Mouse (Mus musculus): ENCODE measurements at regions not wholly inside any gene's neighbourhood (a gene's known extent, or its start where the extent isn't known, plus 50 kb on each side); places are given as distances from the start of the nearest gene placed in this dataset.

GRCm38 (mm10) chr2:169215546-169216043 lies 260.2 kb upstream of the Zfp64 start:
- Histone ChIP-seq H3K4me1 (peaks cover 5% of the 10 kb centered on the region; the same call in 1 of the 2 replicates), H3K27me3 (replicated peaks) (no peaks in the 10 kb centered on the region), H3K9ac (no peak overlapping the region), H3K27ac (no peak overlapping the region), H3K36me3 (no peaks in the 10 kb centered on the region), H3K9me3 (no peaks in the 10 kb centered on the region), H3K4me2 (no peak overlapping the region), H3K4me3 (replicated peaks) (no peak overlapping the region)
- 76% methylated on average over 18 of the region's 18 CpGs for WGBS
- no peak for ATAC-seq (ENCODE audit: insufficient read depth, low FRiP score, low read depth)

GRCm38 (mm10) chr2:169214396-169214795 lies 259.0 kb upstream of the Zfp64 start:
- Histone ChIP-seq H3K4me1 (peaks cover 5% of the 10 kb centered on the region; the same call in 1 of the 2 replicates), H3K27ac (no peak overlapping the region), H3K9me3 (no peaks in the 10 kb centered on the region), H3K36me3 (no peaks in the 10 kb centered on the region), H3K4me2 (no peak overlapping the region), H3K4me3 (replicated peaks) (no peak overlapping the region), H3K9ac (no peak overlapping the region), H3K27me3 (replicated peaks) (no peaks in the 10 kb centered on the region)
- ATAC-seq (ENCODE audit: insufficient read depth, low FRiP score, low read depth), result no peak
- 66% methylated on average over 1 of the region's 1 CpGs for WGBS

- Histone ChIP-seq H3K27me3 (replicated peaks) (no peaks in the 10 kb centered on the region), H3K4me1 (peaks cover 5% of the 10 kb centered on the region; the same call in 1 of the 2 replicates), H3K4me3 (replicated peaks) (no peak overlapping the region), H3K9ac (no peak overlapping the region), H3K36me3 (no peaks in the 10 kb centered on the region), H3K9me3 (no peaks in the 10 kb centered on the region), H3K4me2 (no peak overlapping the region), H3K27ac (0 out of 2 replicates have a peak overlapping the region, but pooled peaks have one; percentile 7)
- ATAC-seq (ENCODE audit: insufficient read depth, low FRiP score, low read depth), result no peak
- 52% methylated on average over 10 of the region's 10 CpGs for WGBS
Observed at GRCm38 (mm10) chr2:169213314-169213713, 257.9 kb upstream of the Zfp64 start.

DNA sequence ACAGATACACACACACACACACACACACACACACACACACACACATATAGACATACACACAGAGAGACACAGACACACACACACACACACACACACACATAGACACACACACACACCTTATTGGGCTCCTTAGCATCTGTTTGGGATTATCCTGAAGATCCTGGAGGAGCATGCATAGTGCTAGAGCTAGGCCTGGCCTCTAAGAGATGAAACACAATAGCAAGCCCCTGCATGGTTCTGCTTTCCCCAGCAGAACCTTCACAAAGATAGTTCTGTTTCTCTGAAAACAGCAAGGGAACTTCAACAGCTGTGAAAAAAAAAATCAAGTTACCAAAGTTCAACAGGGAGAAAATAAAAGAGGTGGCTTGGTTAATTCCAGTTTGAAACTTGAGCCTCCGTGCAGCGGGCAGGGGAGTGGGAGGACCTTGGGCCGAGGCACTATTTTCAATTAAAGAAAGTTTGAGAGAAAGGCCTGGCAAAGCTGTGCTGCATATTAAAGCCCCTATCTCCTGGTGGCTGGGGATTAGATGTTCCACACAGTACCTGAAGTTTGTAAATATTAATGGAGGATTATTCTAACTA lies 257.4 kb upstream of the Zfp64 start:
- Histone ChIP-seq H3K9me3 (no peaks in the 10 kb centered on the region), H3K36me3 (no peaks in the 10 kb centered on the region), H3K4me3 (replicated peaks) (no peak overlapping the region), H3K4me2 (no peak overlapping the region), H3K9ac (no peak overlapping the region), H3K4me1 (peaks cover 5% of the 10 kb centered on the region; the same call in 1 of the 2 replicates), H3K27me3 (replicated peaks) (no peaks in the 10 kb centered on the region), H3K27ac (0 out of 2 replicates have a peak overlapping the region, but pooled peaks have one; percentile 7)
- no peak for ATAC-seq (ENCODE audit: insufficient read depth, low FRiP score, low read depth)
- WGBS, result 30% methylated on average over 3 of the region's 3 CpGs

DNA sequence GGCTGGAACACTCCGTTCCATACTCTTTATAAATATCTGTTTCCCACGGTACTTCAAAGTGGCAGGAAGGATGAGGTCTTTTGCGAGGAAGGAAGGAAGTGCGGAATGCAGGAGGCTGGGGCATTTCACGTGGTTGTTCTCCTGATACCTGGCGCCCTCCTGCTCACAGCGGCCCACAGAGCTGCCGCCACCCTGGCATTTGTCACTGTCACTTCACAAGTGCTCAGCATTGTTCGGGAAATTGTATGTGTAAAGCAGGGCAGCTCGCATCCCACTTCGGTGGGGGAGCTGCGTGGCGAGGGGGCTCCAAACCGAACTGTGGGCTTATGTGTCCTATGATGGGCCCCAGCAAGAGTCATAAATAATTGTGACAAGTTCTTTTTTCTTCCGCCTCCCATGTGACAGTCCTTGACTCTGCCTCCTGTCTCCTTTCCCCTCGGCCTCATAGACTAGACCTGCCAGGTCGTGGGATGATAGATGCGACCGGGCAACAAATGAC lies 248.9 kb upstream of the Zfp64 start:
- WGBS, result 20% methylated on average over 19 of the region's 19 CpGs
- no peak for ATAC-seq (ENCODE audit: insufficient read depth, low FRiP score, low read depth)

DNA sequence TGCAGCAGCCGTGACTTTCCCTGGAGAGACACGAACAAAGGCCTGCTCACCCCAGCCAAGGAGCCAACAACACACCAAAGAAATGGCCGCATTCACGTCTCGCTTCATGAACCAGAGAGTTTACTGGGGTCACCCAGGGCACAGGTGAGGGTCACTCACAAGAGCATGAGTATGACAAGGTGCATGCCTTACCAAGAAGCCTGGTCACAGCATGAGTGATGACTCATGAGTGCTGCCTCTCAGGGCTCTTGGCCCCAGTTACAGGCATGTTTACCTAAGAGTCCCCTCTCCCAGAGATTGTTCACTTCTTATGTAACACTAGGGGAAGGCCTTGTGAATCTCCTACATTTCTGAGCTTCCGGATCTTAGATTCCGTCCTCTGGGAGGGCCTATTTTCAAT lies 236.6 kb upstream of the Zfp64 start:
- no peaks in the 10 kb centered on the region for H3K9me3 ChIP-seq
- WGBS, result 81% methylated on average over 7 of the region's 7 CpGs
- H3K4me1 ChIP-seq, result no peaks in the 10 kb centered on the region
- no peaks in the 10 kb centered on the region for H3K27me3 ChIP-seq (replicated peaks)
- no peak overlapping the region for H3K4me3 ChIP-seq (replicated peaks)
- H3K36me3 ChIP-seq, result no peaks in the 10 kb centered on the region
- H3K27ac ChIP-seq, result no peak overlapping the region
- no peak overlapping the region for H3K4me2 ChIP-seq
- no peak for ATAC-seq (ENCODE audit: insufficient read depth, low FRiP score, low read depth)
- H3K9ac ChIP-seq, result no peak overlapping the region

More for the DNA sequence above, 248.9 kb upstream of the Zfp64 start:
- Histone ChIP-seq H3K4me3 (replicated peaks) (no peak overlapping the region), H3K4me1 (no peaks in the 10 kb centered on the region; the same call in 1 of the 2 replicates), H3K27me3 (replicated peaks) (no peaks in the 10 kb centered on the region), H3K27ac (no peak overlapping the region), H3K9me3 (no peaks in the 10 kb centered on the region), H3K9ac (no peak overlapping the region), H3K4me2 (peak overlapping the region; percentile 39), H3K36me3 (no peaks in the 10 kb centered on the region)

- Histone ChIP-seq H3K36me3 (no peaks in the 10 kb centered on the region), H3K4me2 (no peak overlapping the region), H3K4me3 (replicated peaks) (no peak overlapping the region), H3K9me3 (no peaks in the 10 kb centered on the region), H3K4me1 (no peaks in the 10 kb centered on the region), H3K27ac (no peak overlapping the region), H3K27me3 (replicated peaks) (no peaks in the 10 kb centered on the region), H3K9ac (no peak overlapping the region)
- ATAC-seq (ENCODE audit: insufficient read depth, low FRiP score, low read depth), result no peak
- 35% methylated on average over 10 of the region's 10 CpGs for WGBS
Observed at GRCm38 (mm10) chr2:169191465-169191864, 236.1 kb upstream of the Zfp64 start.

GRCm38 (mm10) chr2:169177565-169177964 lies 222.2 kb upstream of the Zfp64 start:
- no peak overlapping the region for H3K9ac ChIP-seq
- H3K4me2 ChIP-seq, result no peak overlapping the region
- no peak overlapping the region for H3K4me3 ChIP-seq (replicated peaks)
- ATAC-seq (ENCODE audit: insufficient read depth, low FRiP score, low read depth), result no peak
- no peaks in the 10 kb centered on the region for H3K4me1 ChIP-seq
- H3K27me3 ChIP-seq (replicated peaks), result no peaks in the 10 kb centered on the region
- no peaks in the 10 kb centered on the region for H3K36me3 ChIP-seq
- 93% methylated on average over 3 of the region's 3 CpGs for WGBS
- H3K9me3 ChIP-seq, result no peaks in the 10 kb centered on the region
- no peak overlapping the region for H3K27ac ChIP-seq

GRCm38 (mm10) chr2:169168795-169169194 lies 213.4 kb upstream of the Zfp64 start:
- H3K4me1 ChIP-seq, result no peaks in the 10 kb centered on the region
- WGBS, result 71% methylated on average over 5 of the region's 5 CpGs
- no peak overlapping the region for H3K4me3 ChIP-seq (replicated peaks)
- H3K4me2 ChIP-seq, result no peak overlapping the region
- no peaks in the 10 kb centered on the region for H3K27me3 ChIP-seq (replicated peaks)
- H3K36me3 ChIP-seq, result no peaks in the 10 kb centered on the region
- no peak overlapping the region for H3K9ac ChIP-seq
- no peak for ATAC-seq (ENCODE audit: insufficient read depth, low FRiP score, low read depth)
- no peaks in the 10 kb centered on the region for H3K9me3 ChIP-seq
- H3K27ac ChIP-seq, result no peak overlapping the region

- Histone ChIP-seq H3K4me3 (replicated peaks) (no peak overlapping the region), H3K36me3 (no peaks in the 10 kb centered on the region), H3K27ac (no peak overlapping the region), H3K4me1 (no peaks in the 10 kb centered on the region), H3K9ac (no peak overlapping the region), H3K4me2 (no peak overlapping the region), H3K9me3 (no peaks in the 10 kb centered on the region), H3K27me3 (replicated peaks) (no peaks in the 10 kb centered on the region)
- WGBS, result 77% methylated on average over 6 of the region's 6 CpGs
- no peak for ATAC-seq (ENCODE audit: insufficient read depth, low FRiP score, low read depth)
Observed at GRCm38 (mm10) chr2:169168376-169168775, 213.0 kb upstream of the Zfp64 start.

DNA sequence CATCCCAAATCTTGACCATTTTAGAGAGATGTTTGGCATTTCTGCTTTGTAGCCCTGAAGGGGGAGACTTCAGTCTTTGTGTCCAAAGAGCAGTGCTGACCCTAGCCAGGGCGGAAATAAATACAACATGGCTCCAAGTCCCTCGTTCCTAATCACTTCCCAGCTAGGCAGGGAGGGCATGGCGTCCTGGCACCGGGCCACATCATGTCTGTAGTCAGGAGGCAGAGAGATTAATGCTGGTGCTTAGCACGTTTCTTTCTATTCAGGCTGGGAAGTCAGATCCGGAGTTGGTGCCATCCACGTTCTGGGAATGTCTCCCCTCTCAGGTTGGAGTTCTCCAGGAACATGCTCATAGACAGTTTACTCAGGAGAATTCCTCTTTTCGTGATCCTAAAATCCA lies 206.3 kb upstream of the Zfp64 start:
- Histone ChIP-seq H3K9me3 (no peaks in the 10 kb centered on the region), H3K4me1 (no peaks in the 10 kb centered on the region), H3K27ac (no peak overlapping the region), H3K27me3 (replicated peaks) (no peaks in the 10 kb centered on the region), H3K4me2 (no peak overlapping the region), H3K4me3 (replicated peaks) (no peak overlapping the region), H3K9ac (no peak overlapping the region), H3K36me3 (no peaks in the 10 kb centered on the region)
- ATAC-seq (ENCODE audit: insufficient read depth, low FRiP score, low read depth), result no peak
- whole genome bisulfite sequencing, result 59% methylated on average over 8 of the region's 8 CpGs

- Histone ChIP-seq H3K9me3 (no peaks in the 10 kb centered on the region), H3K27me3 (replicated peaks) (no peaks in the 10 kb centered on the region), H3K4me3 (replicated peaks) (no peak overlapping the region; the same call in 1 of the 2 replicates), H3K4me1 (no peaks in the 10 kb centered on the region), H3K36me3 (no peaks in the 10 kb centered on the region), H3K27ac (no peak overlapping the region), H3K4me2 (peak overlapping the region; percentile 32), H3K9ac (no peak overlapping the region)
- 38% methylated on average over 11 of the region's 11 CpGs for WGBS
- ATAC-seq (ENCODE audit: insufficient read depth, low FRiP score, low read depth), result no peak
Observed at GRCm38 (mm10) chr2:169158760-169159159, 203.4 kb upstream of the Zfp64 start.

Measured in stomach, embryonic 15.5 days (tissue).